ENCODE assay signal across 12 mouse cellular contexts in the genomic region with DNA sequence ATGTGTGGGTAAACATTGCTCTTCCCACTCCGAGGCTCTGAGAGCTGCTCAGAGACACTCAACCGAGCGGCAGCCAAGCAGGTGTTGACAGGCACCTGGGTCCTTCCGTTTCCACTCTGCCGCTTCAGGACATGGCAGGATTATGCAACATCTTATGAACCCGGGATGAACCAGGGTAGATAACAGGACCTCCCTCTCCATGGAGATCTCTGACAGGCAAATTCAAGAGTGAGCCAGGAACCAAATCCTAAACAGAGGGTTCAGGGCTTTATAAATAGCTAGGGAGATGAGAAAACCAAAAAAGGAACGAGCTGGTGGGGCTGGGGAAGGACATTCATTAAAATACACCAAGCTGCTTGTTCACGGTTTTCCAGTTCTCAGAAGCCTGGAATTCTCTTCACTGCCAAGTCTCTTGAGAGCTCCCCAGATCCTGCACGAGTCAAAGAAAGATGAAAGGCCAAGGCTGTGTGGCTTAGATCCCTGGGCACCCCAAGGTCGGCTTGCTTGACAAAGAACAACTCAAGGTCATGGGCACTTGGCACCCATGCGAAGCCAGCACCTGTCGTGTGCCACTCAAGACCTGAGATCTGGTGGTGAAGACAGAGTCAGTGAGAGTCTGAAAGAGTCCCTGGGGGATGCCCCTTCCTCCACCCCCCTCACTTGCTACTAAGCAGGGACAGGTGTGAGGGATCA.
DNase-seq lines count a peak whose midpoint lies in the region; ATAC-seq and TF ChIP-seq lines count a peak whose summit lies in the region.
"Had no signal": no experiment of that assay in that cellular context is flagged by ENCODE, and none has a peak within 500 bp of the region (broad histone marks: within the 10 kb centered on the region; RNA-seq: fewer than 3 reads in every experiment).

No protein-coding gene starts in this region.

- H3K9me3 ChIP-seq in hindbrain, postnatal 0 days (ENCODE audit: low read length): peaks cover 3% of the 10 kb centered on the region; the same call in 1 of the 2 replicates
- H3K9me3 ChIP-seq in hindbrain, embryonic 16.5 days (ENCODE audit: control insufficient read depth, low read length): peaks cover 10% of the 10 kb centered on the region
- H3K9me3 ChIP-seq: limb, embryonic 15.5 days had no signal

- 68% methylated on average over 12 of the region's 12 CpGs for WGBS in hindbrain, postnatal 0 days
- WGBS in hindbrain, embryonic 16.5 days: 73% methylated on average over 12 of the region's 12 CpGs
- WGBS in thymus, adult 2 months: 90% methylated on average over 12 of the region's 12 CpGs

- peaks cover 15% of the 10 kb centered on the region; the same call in 1 of the 2 replicates for H3K4me1 ChIP-seq in hindbrain, postnatal 0 days (ENCODE audit: insufficient read depth, low read length)
- H3K4me1 ChIP-seq in hindbrain, embryonic 16.5 days (ENCODE audit: control insufficient read depth, insufficient read depth, low read depth, low read length): peaks cover 6% of the 10 kb centered on the region; the same call in 1 of the 2 replicates
- peaks cover 32% of the 10 kb centered on the region for H3K4me1 ChIP-seq in thymus, adult 2 months (replicated peaks; ENCODE audit: control insufficient read depth, insufficient read depth, low read length)

- no peak overlapping the region for H3K9ac ChIP-seq in hindbrain, postnatal 0 days (replicated peaks; ENCODE audit: low read length)
- H3K9ac ChIP-seq in hindbrain, embryonic 16.5 days (ENCODE audit: low read depth, low read length): no peak overlapping the region
- H3K9ac ChIP-seq: limb, embryonic 15.5 days had no signal

- no peak for TF ChIP-seq CTCF in hindbrain, postnatal 0 days (IDR thresholded peaks at IDR 0.05; ENCODE audit: low read depth)
- TF ChIP-seq CTCF in thymus, adult 2 months (IDR thresholded peaks at IDR 0.05; ENCODE audit: borderline replicate concordance, control insufficient read depth, extremely low read depth, insufficient read depth, low read length, poor library complexity): no peak

- peak overlapping the region; percentile 20; the same call in 1 of the 2 replicates for H3K27ac ChIP-seq in hindbrain, postnatal 0 days
- no peak overlapping the region for H3K27ac ChIP-seq in hindbrain, embryonic 16.5 days (ENCODE audit: low read depth, low read length)
- no peak overlapping the region for H3K27ac ChIP-seq in thymus, adult 2 months (ENCODE audit: control insufficient read depth, insufficient read depth, low read length)
- H3K27ac ChIP-seq: hindbrain, embryonic 10.5 days; limb, embryonic 15.5 days had no signal

- DNase-seq in adrenal gland, adult (ENCODE audit: inconsistent age in 2 of 2, low spot score in 1 of 2): peak; percentile 75 to 83
- DNase-seq in adrenal gland, postnatal 25 days: no peak
- no peak for DNase-seq in hindbrain, postnatal 0 days (ENCODE audit: low spot score)
- peak; percentile 23 for DNase-seq in adrenal gland, postnatal 10 days
- DNase-seq in heart, postnatal 4 days: peak; percentile 40
- no peak for DNase-seq in thymus, adult 2 months
- no peak for DNase-seq in thymus, postnatal 25 days
- DNase-seq: kidney, adult 8-10 months; lung, postnatal 14 days had no signal

- no peak for ATAC-seq in hindbrain, postnatal 0 days
- no peak for ATAC-seq in hindbrain, embryonic 16.5 days

- no peak overlapping the region for H3K4me2 ChIP-seq in hindbrain, postnatal 0 days (ENCODE audit: low read depth, low read length)
- no peak overlapping the region for H3K4me2 ChIP-seq in hindbrain, embryonic 16.5 days (ENCODE audit: low read length)
- H3K4me2 ChIP-seq: limb, embryonic 15.5 days had no signal

- no peak for TF ChIP-seq POLR2A in thymus, adult 2 months (IDR thresholded peaks at IDR 0.05; ENCODE audit: control insufficient read depth, extremely low read depth, insufficient read depth, low read length, poor library complexity)

- H3K36me3 ChIP-seq in hindbrain, postnatal 0 days (ENCODE audit: insufficient read depth, low read length): no peaks in the 10 kb centered on the region
- no peaks in the 10 kb centered on the region for H3K36me3 ChIP-seq in hindbrain, embryonic 16.5 days (ENCODE audit: control insufficient read depth, insufficient read depth, low read length)
- H3K36me3 ChIP-seq in thymus, adult 2 months (ENCODE audit: control insufficient read depth, insufficient read depth, low read length): no peaks in the 10 kb centered on the region
- H3K36me3 ChIP-seq: hindbrain, embryonic 10.5 days; limb, embryonic 15.5 days had no signal

- no peaks in the 10 kb centered on the region for H3K27me3 ChIP-seq in hindbrain, postnatal 0 days (ENCODE audit: insufficient read depth, low read length)
- no peaks in the 10 kb centered on the region for H3K27me3 ChIP-seq in hindbrain, embryonic 16.5 days (replicated peaks; ENCODE audit: control insufficient read depth, insufficient read depth, low read length)
- no peaks in the 10 kb centered on the region for H3K27me3 ChIP-seq in thymus, adult 2 months (ENCODE audit: control insufficient read depth, insufficient read depth, low read length)
- H3K27me3 ChIP-seq: limb, embryonic 15.5 days had no signal

- H3K4me3 ChIP-seq in hindbrain, postnatal 0 days (ENCODE audit: low read length): no peak overlapping the region
- no peak overlapping the region for H3K4me3 ChIP-seq in hindbrain, embryonic 16.5 days (ENCODE audit: low read length)
- no peak overlapping the region for H3K4me3 ChIP-seq in thymus, adult 2 months (ENCODE audit: control insufficient read depth, insufficient read depth, low read length)
- H3K4me3 ChIP-seq: hindbrain, embryonic 10.5 days; limb, embryonic 15.5 days had no signal

Comparison
In these comparisons a context has a peak if more than half of its experiments do, and no peak if none do; other contexts are left out.
1. DNase-seq: peak in adrenal gland, adult (2 of 2), adrenal gland, postnatal 10 days (single experiment) and heart, postnatal 4 days (single experiment); none in adrenal gland, postnatal 25 days (single experiment), hindbrain, postnatal 0 days (single experiment), thymus, adult 2 months (single experiment) and thymus, postnatal 25 days (single experiment).